Mouse (Mus musculus) large intestine, adult 2 months (tissue): ENCODE measurements around the gene Gpi1. TPM values are rescaled to one million over a fixed set of nuclear protein-coding genes. Genes with fewer than 3 reads are reported as not detected.

Experiments
- polyA plus RNA-seq: library from polyadenylated mRNA; depleted of rRNA; stranded (reverse); fragments of >200 nt; gene quantifications from 2 replicates; pipeline ENCODE4 v1.2.3, GENCODE M21; 2012; rRNA removed

Gpi1 gene
- polyA plus RNA-seq, 1 experiment = 315 TPM

Other genes starting within 250 kb of the Gpi1 start
- not detected in 2 replicates for gene Scgb2b27, start 216.4 kb downstream of the Gpi1 start, polyA plus RNA-seq
- not detected in 2 replicates for gene Scgb1b27, start 208.9 kb downstream of the Gpi1 start, polyA plus RNA-seq
- gene Scgb1b30, start 134.9 kb downstream of the Gpi1 start, polyA plus RNA-seq = not detected in 2 replicates
- 14.5 and 18.1 TPM in 2 replicates for gene Wtip, start 97.1 kb downstream of the Gpi1 start, polyA plus RNA-seq
- gene Uba2, start 60.7 kb downstream of the Gpi1 start, polyA plus RNA-seq = 29.6 and 38.2 TPM in 2 replicates
- 17.8 and 20.1 TPM in 2 replicates for gene Pdcd2l, start 33.7 kb downstream of the Gpi1 start, polyA plus RNA-seq
- not detected in 2 replicates for gene Gm6096, start 20.7 kb upstream of the Gpi1 start, polyA plus RNA-seq
- 8.5 and 14.6 TPM in 2 replicates for gene 4931406P16Rik, start 83.2 kb upstream of the Gpi1 start, polyA plus RNA-seq
- 50.0 and 61.3 TPM in 2 replicates for gene Lsm14a, start 163.0 kb upstream of the Gpi1 start, polyA plus RNA-seq